Mouse (Mus musculus) colon, adult 2 months (tissue): ENCODE data around the gene Ssc4d. TPM values are rescaled to one million over a fixed set of nuclear protein-coding genes. Genes with fewer than 3 reads are reported as not detected.

Source experiments
- polyA plus RNA-seq: library from polyadenylated mRNA; depleted of rRNA; stranded (reverse); fragments of >200 nt; gene quantifications from 2 replicates; pipeline ENCODE4 v1.2.3, GENCODE M21; 2012; rRNA removed

Ssc4d gene
- polyA plus RNA-seq = 4.8 and 6.5 TPM in 2 replicates

DNA sequence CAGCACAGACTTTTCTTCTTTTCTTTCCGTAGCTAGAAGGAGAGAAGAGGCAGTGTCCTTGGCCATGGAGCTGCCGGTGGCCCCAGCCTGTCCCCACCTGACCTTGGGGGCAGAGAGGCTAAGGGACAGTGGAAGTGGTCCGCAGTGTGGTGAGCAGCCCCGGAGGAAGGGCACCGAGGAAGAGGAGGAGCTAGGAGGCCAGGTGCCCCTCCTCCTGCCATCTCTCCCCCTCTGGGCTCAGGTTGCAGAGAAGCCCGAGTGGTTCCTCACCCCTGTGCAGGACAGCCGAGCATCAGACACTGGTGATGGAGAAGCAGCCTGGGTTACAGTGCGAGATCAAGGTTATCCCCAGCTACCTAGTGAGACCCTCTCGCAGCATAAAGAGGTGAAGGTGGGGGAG lies at the start of gene Ssc4d:
Ssc4d (minus strand) TSS at position 167 of the 400 bp plus-strand sequence.

DNA sequence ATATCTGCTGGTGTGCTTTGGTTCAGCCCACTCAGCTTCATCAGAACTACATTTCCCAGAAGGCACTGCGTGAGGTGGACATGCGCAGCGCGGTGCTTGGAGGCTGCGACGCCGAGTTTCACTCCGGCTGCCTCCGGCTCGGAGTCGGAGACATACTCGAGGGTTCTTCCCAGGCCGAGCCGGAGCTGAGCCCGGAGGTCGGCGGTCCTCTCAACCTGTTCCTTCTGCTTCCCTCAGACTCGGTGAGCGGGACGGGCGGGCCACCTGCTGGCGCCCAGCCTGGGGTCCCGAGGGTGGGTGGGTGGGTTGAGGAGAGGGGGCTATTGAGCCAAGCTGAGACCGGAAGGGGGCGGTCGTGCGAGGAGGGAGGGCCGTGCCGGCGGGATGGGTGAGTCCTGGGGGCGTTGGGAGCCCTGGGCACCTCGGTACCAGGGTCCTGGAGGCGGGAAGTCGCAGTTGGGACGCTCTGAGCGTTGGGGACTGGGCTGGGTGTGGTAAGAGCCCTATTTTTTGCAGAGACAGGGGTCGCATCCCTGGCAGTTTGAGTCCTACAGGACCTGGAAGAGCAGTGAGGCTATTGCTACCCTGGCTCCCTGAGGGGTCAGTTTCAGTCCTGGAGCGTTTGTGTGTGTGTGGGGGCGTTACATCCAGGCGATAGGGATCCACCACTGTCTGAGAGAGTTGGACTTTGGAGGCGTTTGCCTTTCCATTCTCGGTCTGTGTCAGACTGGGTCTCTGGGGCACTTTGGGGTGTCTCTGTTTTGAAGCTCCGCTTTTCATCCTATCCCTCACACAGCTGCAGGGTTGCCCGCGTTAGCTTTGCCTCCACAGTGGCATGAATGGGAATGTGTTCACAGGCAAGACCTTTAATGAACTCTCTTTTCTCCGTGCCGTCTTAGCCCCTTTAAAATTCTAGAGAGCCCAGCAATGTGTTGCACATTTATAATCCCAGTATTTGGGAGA lies 20.7 kb upstream of the Ssc4d start, which contains the start of gene Dtx2:
Dtx2 (plus strand) TSS at position 76 of the 963 bp plus-strand sequence.

DNA sequence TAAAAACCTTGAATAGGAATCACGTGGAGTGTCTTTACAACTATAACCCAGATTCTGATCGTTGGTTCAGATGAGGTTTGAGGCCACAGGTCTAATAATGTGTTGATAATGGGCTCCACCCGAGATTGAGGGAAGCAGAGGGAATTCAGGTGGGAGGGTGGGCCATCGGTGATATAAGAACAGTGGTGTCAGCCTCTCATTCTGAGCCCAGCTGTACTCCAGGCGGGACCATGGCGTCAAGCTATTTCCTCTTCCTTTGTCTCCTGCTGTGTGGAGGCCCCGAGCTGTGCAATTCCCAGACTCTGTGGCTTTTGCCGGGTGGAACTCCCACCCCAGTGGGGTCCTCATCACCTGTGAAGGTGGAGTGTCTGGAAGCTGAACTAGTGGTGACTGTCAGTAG lies 5.6 kb upstream of the Ssc4d start, which contains the start of gene Zp3:
Zp3 (plus strand) TSS at position 196 of the 400 bp plus-strand sequence.

DNA sequence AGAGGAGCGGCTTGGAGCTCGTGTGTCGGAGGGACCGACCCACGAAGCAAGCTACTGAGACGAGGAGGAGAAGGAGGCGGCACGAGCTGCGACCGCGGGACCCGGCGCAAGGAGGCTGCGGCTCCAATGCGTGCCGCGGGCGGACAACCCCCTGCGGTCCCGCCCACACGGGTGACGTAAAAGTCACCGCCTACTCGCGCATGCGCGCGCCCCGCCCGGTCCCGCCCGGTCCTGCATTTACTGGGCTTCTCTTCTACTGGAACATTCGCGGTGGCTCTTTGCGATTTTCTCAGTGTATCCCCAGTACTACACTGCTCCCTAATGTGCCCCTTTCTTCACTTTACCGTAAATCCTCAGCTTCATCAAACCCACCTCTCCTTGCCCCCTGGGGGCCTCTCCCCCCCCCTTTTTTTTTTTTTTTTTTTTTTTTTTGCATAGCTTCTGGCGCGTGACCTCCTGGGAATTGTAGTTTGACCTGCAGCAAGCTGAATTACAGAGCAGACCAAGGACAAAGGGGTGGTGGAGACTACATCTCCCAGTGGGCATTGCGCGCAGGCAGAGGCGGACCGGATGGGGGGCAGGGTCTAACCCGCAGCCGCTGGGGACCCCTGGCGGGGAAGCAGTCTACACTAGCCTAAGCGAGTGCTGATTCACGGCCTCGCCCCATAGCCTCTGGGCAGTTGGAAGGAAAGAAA lies 39.7 kb downstream of the Ssc4d start, which contains the start of gene Ywhag:
Ywhag (minus strand) TSS at position 136 of the 695 bp plus-strand sequence.

Other genes starting within 250 kb of the Ssc4d start
- 45.7 and 63.6 TPM in 2 replicates for gene Tmem120a, start 230.1 kb downstream of the Ssc4d start, polyA plus RNA-seq
- gene Styxl1, start 196.1 kb downstream of the Ssc4d start, polyA plus RNA-seq = 0.12 TPM in 1 of 2 replicates, not detected in the other
- 570 and 601 TPM in 2 replicates for gene Mdh2, start 196.1 kb downstream of the Ssc4d start, polyA plus RNA-seq
- gene Srrm3, start 167.6 kb downstream of the Ssc4d start, polyA plus RNA-seq = 0.80 and 0.88 TPM in 2 replicates
- 537 and 542 TPM in 2 replicates for gene Hspb1, start 86.6 kb downstream of the Ssc4d start, polyA plus RNA-seq
- 47.6 and 51.1 TPM in 2 replicates for gene Ywhag, start 39.9 kb downstream of the Ssc4d start, polyA plus RNA-seq
- gene Zp3, start 5.6 kb upstream of the Ssc4d start, polyA plus RNA-seq = not detected in 2 replicates
- 17.9 and 19.8 TPM in 2 replicates for gene Dtx2, start 20.3 kb upstream of the Ssc4d start, polyA plus RNA-seq
- 6.4 and 10.7 TPM in 2 replicates for gene Upk3b, start 64.0 kb upstream of the Ssc4d start, polyA plus RNA-seq
- 1.2 and 1.7 TPM in 2 replicates for gene Upk3bl, start 80.0 kb upstream of the Ssc4d start, polyA plus RNA-seq
- 49.2 and 51.5 TPM in 2 replicates for gene Rasa4, start 109.4 kb upstream of the Ssc4d start, polyA plus RNA-seq
- gene Polr2j, start 142.1 kb upstream of the Ssc4d start, polyA plus RNA-seq = 38.7 and 39.8 TPM in 2 replicates
- gene Lrwd1, start 161.5 kb upstream of the Ssc4d start, polyA plus RNA-seq = 25.9 and 27.6 TPM in 2 replicates
- gene Alkbh4, start 161.6 kb upstream of the Ssc4d start, polyA plus RNA-seq = 17.7 and 22.7 TPM in 2 replicates
- gene Orai2, start 196.2 kb upstream of the Ssc4d start, polyA plus RNA-seq = 52.2 and 62.3 TPM in 2 replicates
- 8.7 and 13.2 TPM in 2 replicates for gene Prkrip1, start 224.4 kb upstream of the Ssc4d start, polyA plus RNA-seq